ENCODE assay signal across 24 mouse cellular contexts in genomic region chr15:25951037-25951436, GRCm38 (mm10).
"Had no signal": no experiment of that assay in that cellular context is flagged by ENCODE, and none has a peak within 500 bp of the region (broad histone marks: within the 10 kb centered on the region; RNA-seq: fewer than 3 reads in every experiment).

No protein-coding gene starts in this region.

- H3K9ac ChIP-seq: heart, embryonic 13.5 days; heart, embryonic 15.5 days; hindbrain, embryonic 12.5 days; hindbrain, embryonic 14.5 days; intestine, embryonic 15.5 days; kidney, embryonic 15.5 days; limb, embryonic 13.5 days; limb, embryonic 15.5 days; liver, embryonic 12.5 days; liver, embryonic 14.5 days had no signal

- H3K9me3 ChIP-seq: heart, embryonic 13.5 days; heart, embryonic 15.5 days; hindbrain, embryonic 10.5 days; hindbrain, embryonic 12.5 days; intestine, embryonic 15.5 days; kidney, embryonic 15.5 days; limb, embryonic 13.5 days; limb, embryonic 15.5 days; liver, embryonic 12.5 days had no signal

- H3K4me2 ChIP-seq: heart, embryonic 11.5 days; heart, embryonic 13.5 days; heart, embryonic 15.5 days; hindbrain, embryonic 12.5 days; hindbrain, embryonic 14.5 days; intestine, embryonic 15.5 days; kidney, embryonic 15.5 days; limb, embryonic 13.5 days; limb, embryonic 15.5 days; liver, embryonic 12.5 days had no signal

- H3K27ac ChIP-seq: heart, embryonic 13.5 days; heart, embryonic 15.5 days; hindbrain, embryonic 10.5 days; hindbrain, embryonic 12.5 days; hindbrain, embryonic 14.5 days; intestine, embryonic 15.5 days; kidney, embryonic 15.5 days; layer of hippocampus, adult 2 months; left cerebral cortex, adult 2 months; limb, embryonic 13.5 days; limb, embryonic 15.5 days; liver, embryonic 12.5 days; liver, embryonic 14.5 days had no signal

- H3K4me3 ChIP-seq: heart, embryonic 13.5 days; heart, embryonic 15.5 days; hindbrain, embryonic 10.5 days; hindbrain, embryonic 12.5 days; intestine, embryonic 15.5 days; kidney, embryonic 15.5 days; layer of hippocampus, adult 2 months; left cerebral cortex, adult 2 months; limb, embryonic 13.5 days; limb, embryonic 15.5 days; liver, embryonic 12.5 days had no signal

- ATAC-seq: hindbrain, embryonic 16.5 days; inflammation-experienced regulatory T-cells, adult 6 months; liver, embryonic 12.5 days had no signal

- H3K4me1 ChIP-seq: hindbrain, embryonic 10.5 days; hindbrain, embryonic 12.5 days; intestine, embryonic 15.5 days; liver, embryonic 12.5 days had no signal

- DNase-seq: gastrocnemius, postnatal 14 days; heart, adult 18-20 months; heart, postnatal 4 days; kidney, adult 2 months; kidney, adult 9 months; kidney, postnatal 10 days; kidney, postnatal 25 days; kidney, postnatal 4 days had no signal

- H3K27me3 ChIP-seq: heart, embryonic 13.5 days; heart, embryonic 15.5 days; hindbrain, embryonic 12.5 days; intestine, embryonic 15.5 days; kidney, embryonic 15.5 days; limb, embryonic 15.5 days; liver, embryonic 12.5 days had no signal

- H3K36me3 ChIP-seq: heart, embryonic 13.5 days; heart, embryonic 15.5 days; hindbrain, embryonic 10.5 days; hindbrain, embryonic 12.5 days; intestine, embryonic 15.5 days; kidney, embryonic 15.5 days; limb, embryonic 13.5 days; limb, embryonic 15.5 days; liver, embryonic 12.5 days had no signal
